Mouse (Mus musculus) midbrain, embryonic 10.5 days (tissue): ENCODE measurements around the gene Rdh13. TPM values are rescaled to one million over a fixed set of nuclear protein-coding genes. Genes with fewer than 3 reads are reported as not detected.

Experiments used
- DNase-seq: peaks from one replicate; pipeline ENCODE4 v3.0.0-alpha.2; 2017; ENCODE audit warnings: low spot score
- H3K27ac ChIP-seq: fragments of 300-500 bp; sonication (generic); replicated peaks from 2 replicates; pipeline ENCODE4 v1.5.1; 2016; ENCODE audit warnings: mild to moderate bottlenecking
- H3K27me3 ChIP-seq: fragments of 300-500 bp; sonication (generic); 2 replicates; pipeline ENCODE4 v1.6.1; 2016; ENCODE audit warnings: low read depth, mild to moderate bottlenecking; ENCODE audit not compliant: poor library complexity, severe bottlenecking
- H3K36me3 ChIP-seq: fragments of 300-500 bp; sonication (generic); 2 replicates; pipeline ENCODE4 v1.6.1; 2016; ENCODE audit warnings: mild to moderate bottlenecking, moderate library complexity
- H3K4me1 ChIP-seq: fragments of 300-500 bp; sonication (generic); 2 replicates; pipeline ENCODE4 v1.6.1; 2016
- H3K4me3 ChIP-seq: fragments of 300-500 bp; sonication (generic); 2 replicates; pipeline ENCODE4 v1.5.1; 2016; ENCODE audit warnings: mild to moderate bottlenecking, moderate library complexity
- H3K9me3 ChIP-seq: fragments of 300-500 bp; sonication (generic); replicated peaks from 2 replicates; pipeline ENCODE4 v1.6.1; 2016; ENCODE audit warnings: mild to moderate bottlenecking
- whole genome bisulfite sequencing: fragments of 180-500 bp; shearing (Covaris S2); methylation state at CpG from one replicate; pipeline ENCODE4 v1.1.7; 2016; 5-methylcytosine and 5-hydroxymethylcytosine counted together
- polyA plus RNA-seq: library from polyadenylated mRNA; unstranded; fragments of >200 nt; fragmentation: Nextera tagmentation; extraction: Ambion mirVana; gene quantifications from 2 replicates; pipeline ENCODE4 v1.2.1, GENCODE M21; 2016

Rdh13 gene
- polyA plus RNA-seq, result 34.9 and 35.8 TPM in 2 replicates

DNA sequence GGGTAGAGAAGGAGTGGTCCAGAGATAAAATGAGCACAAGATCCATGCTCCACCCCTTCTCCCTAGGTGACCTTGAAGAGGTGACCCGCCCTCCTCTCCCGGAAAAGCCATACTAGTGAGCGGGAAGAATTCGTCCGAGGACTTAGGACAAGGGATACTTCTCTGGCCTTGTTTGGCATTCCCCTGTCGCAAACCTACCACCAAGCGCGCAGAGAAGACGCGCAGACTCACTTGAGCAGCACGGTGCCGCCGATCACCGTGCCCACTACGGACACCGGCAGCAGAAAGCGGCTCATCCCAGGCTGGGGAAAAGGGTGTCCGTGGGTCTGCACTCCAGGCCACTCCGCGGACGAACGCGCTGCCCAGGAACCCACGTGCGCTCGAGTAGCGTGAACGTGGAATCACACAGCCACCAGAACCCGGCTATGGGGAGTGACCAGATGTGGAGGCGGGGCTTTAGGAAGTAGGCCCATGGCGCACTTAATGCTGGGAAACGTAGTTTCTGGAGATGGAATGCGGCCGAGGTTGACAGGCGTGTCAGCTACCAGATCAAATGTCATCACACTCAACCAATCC is at the start of gene Rdh13:
Rdh13 (minus strand) TSS at position 434 of the 576 bp plus-strand sequence.
- 0% methylated on average over 35 of the region's 35 CpGs for WGBS
- peak; percentile 89 for DNase-seq
- peaks cover 40% of the 10 kb centered on the region for H3K36me3 ChIP-seq
- peak within 1 kb of the TSS; percentile 86 for H3K27ac ChIP-seq
- H3K27me3 ChIP-seq, result no peaks in the 10 kb centered on the region
- H3K9me3 ChIP-seq, result no peaks in the 10 kb centered on the region
- H3K4me3 ChIP-seq, result peak within 1 kb of the TSS; percentile 76
- H3K4me1 ChIP-seq, result peaks cover 11% of the 10 kb centered on the region

GRCm38 (mm10) chr7:4493991-4494390 is 48.5 kb upstream of the Rdh13 start:
- whole genome bisulfite sequencing, result 88% methylated on average over 1 of the region's 1 CpGs
- H3K9me3 ChIP-seq, result no peaks in the 10 kb centered on the region
- no peaks in the 10 kb centered on the region for H3K27me3 ChIP-seq
- no peak for DNase-seq
- peaks cover 19% of the 10 kb centered on the region for H3K4me1 ChIP-seq
- H3K36me3 ChIP-seq, result peaks cover 87% of the 10 kb centered on the region
- no peak overlapping the region for H3K4me3 ChIP-seq
- no peak overlapping the region for H3K27ac ChIP-seq

DNA sequence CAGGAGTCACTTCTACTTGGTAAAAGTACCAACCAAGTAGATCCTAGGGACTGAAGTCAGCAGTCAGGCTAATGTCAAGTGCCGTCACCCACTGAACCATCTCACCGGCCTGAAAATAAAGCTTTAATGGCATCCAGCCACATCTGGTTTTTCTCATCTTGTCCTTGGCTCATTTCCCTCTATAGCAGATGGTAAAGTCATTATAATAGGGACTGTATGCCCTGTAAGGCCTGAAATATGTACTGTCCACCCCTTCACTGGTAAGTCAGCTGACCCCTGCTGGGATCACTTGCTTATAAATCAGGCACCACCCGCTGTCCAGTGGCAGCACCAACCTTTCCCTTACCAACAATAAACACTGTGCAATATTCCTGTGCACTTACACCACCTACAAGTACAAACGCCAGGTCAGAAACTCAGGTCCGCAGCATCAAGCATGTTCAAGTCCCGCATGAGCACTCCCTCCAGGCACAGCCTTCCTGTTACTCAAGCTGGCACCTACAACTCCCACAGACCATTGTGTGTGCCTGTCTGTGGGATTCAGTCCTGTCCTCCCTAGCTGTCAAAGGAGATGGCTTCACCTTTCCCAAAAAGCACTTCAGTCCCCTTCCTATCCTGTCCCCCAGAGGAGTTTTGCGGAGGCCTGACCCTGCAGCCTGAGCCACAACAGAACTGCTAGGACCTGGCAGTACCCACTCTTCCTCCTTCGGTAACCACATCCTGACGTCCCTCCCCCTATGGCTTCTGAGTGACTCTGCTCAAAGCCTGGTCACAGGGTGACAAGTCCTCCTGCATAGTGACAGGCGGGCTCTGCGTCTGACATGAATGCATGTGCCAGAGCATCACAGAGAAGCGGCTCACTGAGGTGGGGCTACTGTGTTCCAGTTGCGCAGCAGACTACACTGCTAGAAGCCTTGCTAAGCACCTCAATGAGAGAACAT is 47.1 kb upstream of the Rdh13 start:
- H3K9me3 ChIP-seq, result no peaks in the 10 kb centered on the region
- peaks cover 4% of the 10 kb centered on the region; the same call in 1 of the 2 replicates for H3K4me1 ChIP-seq
- H3K36me3 ChIP-seq, result peaks cover 99% of the 10 kb centered on the region
- whole genome bisulfite sequencing, result 95% methylated on average over 13 of the region's 13 CpGs
- H3K27ac ChIP-seq, result no peak overlapping the region
- no peak for DNase-seq
- no peaks in the 10 kb centered on the region for H3K27me3 ChIP-seq
- no peak overlapping the region for H3K4me3 ChIP-seq

GRCm38 (mm10) chr7:4491308-4491707 is 45.9 kb upstream of the Rdh13 start:
- peaks cover 99% of the 10 kb centered on the region for H3K36me3 ChIP-seq
- DNase-seq, result no peak
- H3K9me3 ChIP-seq, result no peaks in the 10 kb centered on the region
- no peak overlapping the region for H3K27ac ChIP-seq
- no peaks in the 10 kb centered on the region for H3K4me1 ChIP-seq
- H3K27me3 ChIP-seq, result no peaks in the 10 kb centered on the region
- H3K4me3 ChIP-seq, result no peak overlapping the region
- WGBS, result 88% methylated on average over 6 of the region's 6 CpGs

DNA sequence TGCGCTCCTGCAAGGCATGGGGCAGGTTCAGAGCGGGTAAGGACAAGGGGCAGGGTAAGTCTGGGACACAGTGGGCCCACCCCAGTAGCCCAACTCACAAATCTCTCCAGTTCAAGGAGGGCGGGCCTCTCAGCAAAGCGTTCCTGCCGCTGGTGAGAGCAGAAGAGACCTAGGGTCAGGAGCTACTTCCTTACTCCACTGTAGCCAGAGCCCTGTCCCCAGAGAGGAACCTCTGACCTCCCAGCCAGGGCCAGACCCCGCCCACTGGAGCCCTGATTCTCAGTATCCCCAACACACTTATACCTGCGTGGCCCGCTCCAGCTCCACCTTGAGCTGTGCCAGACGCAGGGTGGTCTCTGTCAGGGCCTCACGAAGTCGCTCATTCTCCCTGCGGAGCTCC is 36.8 kb upstream of the Rdh13 start:
- H3K27ac ChIP-seq, result no peak overlapping the region
- H3K36me3 ChIP-seq, result peaks cover 67% of the 10 kb centered on the region
- H3K9me3 ChIP-seq, result no peaks in the 10 kb centered on the region
- 86% methylated on average over 12 of the region's 12 CpGs for WGBS
- DNase-seq, result no peak
- peaks cover 26% of the 10 kb centered on the region for H3K4me1 ChIP-seq
- peaks cover 4% of the 10 kb centered on the region for H3K27me3 ChIP-seq
- H3K4me3 ChIP-seq, result no peak overlapping the region

DNA sequence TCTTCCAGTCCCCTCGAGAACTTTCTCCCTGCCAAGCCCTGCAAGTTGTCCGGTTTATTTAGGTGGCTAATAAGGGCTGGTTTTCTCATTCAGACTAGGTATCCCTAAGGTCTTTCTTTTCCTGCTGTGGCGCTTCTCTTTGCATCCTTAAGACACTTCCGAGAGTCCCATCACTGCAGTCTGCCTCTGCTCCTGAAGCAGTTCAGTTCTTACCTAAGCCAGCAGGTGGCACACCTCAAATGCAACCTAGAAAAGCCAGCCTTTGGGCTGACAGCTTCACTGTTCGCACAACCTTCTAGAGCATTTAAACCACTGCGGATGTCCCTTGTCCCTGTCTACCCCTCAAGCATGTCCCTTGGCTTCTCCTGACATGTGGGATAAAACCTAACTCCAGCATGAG is 34.2 kb upstream of the Rdh13 start:
- H3K27ac ChIP-seq, result no peak overlapping the region
- peaks cover 41% of the 10 kb centered on the region for H3K36me3 ChIP-seq
- peaks cover 28% of the 10 kb centered on the region for H3K27me3 ChIP-seq
- DNase-seq, result peak; percentile 40
- no peaks in the 10 kb centered on the region for H3K9me3 ChIP-seq
- H3K4me3 ChIP-seq, result peak overlapping the region; percentile 70
- peaks cover 27% of the 10 kb centered on the region for H3K4me1 ChIP-seq
- WGBS, result 30% methylated on average over 6 of the region's 6 CpGs

- Histone ChIP-seq H3K4me1 (peaks cover 27% of the 10 kb centered on the region), H3K4me3 (peak overlapping the region; percentile 70), H3K36me3 (peaks cover 32% of the 10 kb centered on the region), H3K27ac (peak overlapping the region; percentile 94), H3K27me3 (peaks cover 36% of the 10 kb centered on the region), H3K9me3 (no peaks in the 10 kb centered on the region)
- no peak for DNase-seq
- WGBS, result 2% methylated on average over 16 of the region's 16 CpGs
Observed at GRCm38 (mm10) chr7:4478796-4479291, 33.4 kb upstream of the Rdh13 start.

- H3K9me3 ChIP-seq, result no peaks in the 10 kb centered on the region
- H3K36me3 ChIP-seq, result peaks cover 26% of the 10 kb centered on the region
- peak overlapping the region; percentile 70 for H3K4me3 ChIP-seq
- DNase-seq, result peak; percentile 90
- under 1% methylated on average over 39 of the region's 39 CpGs for WGBS
- H3K4me1 ChIP-seq, result peaks cover 27% of the 10 kb centered on the region
- H3K27me3 ChIP-seq, result peaks cover 43% of the 10 kb centered on the region
- H3K27ac ChIP-seq, result peak overlapping the region; percentile 94
Observed at GRCm38 (mm10) chr7:4478021-4478795, 32.8 kb upstream of the Rdh13 start.

GRCm38 (mm10) chr7:4473940-4474339 is 28.5 kb upstream of the Rdh13 start:
- 10% methylated on average over 19 of the region's 19 CpGs for WGBS
- H3K4me3 ChIP-seq, result no peak overlapping the region
- no peaks in the 10 kb centered on the region for H3K36me3 ChIP-seq
- peaks cover 85% of the 10 kb centered on the region for H3K27me3 ChIP-seq
- H3K9me3 ChIP-seq, result no peaks in the 10 kb centered on the region
- no peak overlapping the region for H3K27ac ChIP-seq
- DNase-seq, result no peak
- H3K4me1 ChIP-seq, result peaks cover 32% of the 10 kb centered on the region

- H3K27me3 ChIP-seq, result peaks cover 78% of the 10 kb centered on the region
- H3K4me3 ChIP-seq, result peak overlapping the region; percentile 51
- 2% methylated on average over 24 of the region's 24 CpGs for WGBS
- H3K9me3 ChIP-seq, result no peaks in the 10 kb centered on the region
- H3K4me1 ChIP-seq, result peaks cover 17% of the 10 kb centered on the region
- no peak overlapping the region for H3K27ac ChIP-seq
- H3K36me3 ChIP-seq, result no peaks in the 10 kb centered on the region
- peak; percentile 82 for DNase-seq
Observed at GRCm38 (mm10) chr7:4471179-4471555, 25.7 kb upstream of the Rdh13 start.

- WGBS, result 2% methylated on average over 35 of the region's 35 CpGs
- DNase-seq, result peak; percentile 72
- H3K4me1 ChIP-seq, result peaks cover 17% of the 10 kb centered on the region
Observed at GRCm38 (mm10) chr7:4470275-4471178, 25.1 kb upstream of the Rdh13 start.

More at GRCm38 (mm10) chr7:4470275-4471178, 25.1 kb upstream of the Rdh13 start:
- H3K9me3 ChIP-seq, result no peaks in the 10 kb centered on the region
- peaks cover 71% of the 10 kb centered on the region for H3K27me3 ChIP-seq
- H3K4me3 ChIP-seq, result peak overlapping the region; percentile 51
- no peaks in the 10 kb centered on the region for H3K36me3 ChIP-seq
- no peak overlapping the region for H3K27ac ChIP-seq
